Comparison of ENCODE assay signal across 7 mouse cellular contexts in genomic region chr6:47314507-47315334, GRCm38 (mm10).
A peak's percentile ranks its signal among the peaks of the same experiment; 100 is the strongest.
DNase-seq lines count a peak whose midpoint lies in the region; ATAC-seq lines count a peak whose summit lies in the region.

No protein-coding gene starts in this region.

- H3K4me1 ChIP-seq in limb, embryonic 12.5 days (replicated peaks), result peaks cover 14% of the 10 kb centered on the region
- H3K4me1 ChIP-seq in neural tube, embryonic 15.5 days, result peaks cover 16% of the 10 kb centered on the region

- H3K36me3 ChIP-seq in limb, embryonic 12.5 days, result no peaks in the 10 kb centered on the region
- no peaks in the 10 kb centered on the region for H3K36me3 ChIP-seq in neural tube, embryonic 15.5 days

- 0 out of 2 replicates have a peak overlapping the region, but pooled peaks have one; percentile 7 for H3K27ac ChIP-seq in limb, embryonic 12.5 days
- no peak overlapping the region for H3K27ac ChIP-seq in neural tube, embryonic 15.5 days (replicated peaks)

- peak overlapping the region; percentile 15 for H3K4me3 ChIP-seq in limb, embryonic 12.5 days (replicated peaks)
- peak overlapping the region; percentile 15 for H3K4me3 ChIP-seq in neural tube, embryonic 15.5 days (replicated peaks)

- ATAC-seq in granulocyte monocyte progenitor cell, adult 5-6 weeks (replicated peaks; ENCODE audit: poor library complexity, severe bottlenecking), result peak; percentile 56; the same call in 1 of the 2 replicates
- ATAC-seq in limb, embryonic 12.5 days (ENCODE audit: insufficient number of reproducible peaks, insufficient read depth, low FRiP score, low TSS enrichment, low read depth), result peak; percentile 71
- ATAC-seq in neural tube, embryonic 15.5 days (ENCODE audit: low FRiP score), result no peak

- peak; percentile 5 for DNase-seq in ovary, postnatal 36 days (ENCODE audit: low spot score)
- DNase-seq in ovary, postnatal 14 days (ENCODE audit: low spot score), result no peak
- DNase-seq in c-Kit-positive CD71-negative TER-119-negative erythroid progenitor cells, embryonic 14.5 days (ENCODE audit: low read depth), result peak; percentile 24
- no peak for DNase-seq in urinary bladder, postnatal 4 days (ENCODE audit: low spot score in 2 of 2)

- no peaks in the 10 kb centered on the region for H3K27me3 ChIP-seq in limb, embryonic 12.5 days
- H3K27me3 ChIP-seq in neural tube, embryonic 15.5 days (replicated peaks), result no peaks in the 10 kb centered on the region

- H3K9me3 ChIP-seq in limb, embryonic 12.5 days, result no peaks in the 10 kb centered on the region
- H3K9me3 ChIP-seq in neural tube, embryonic 15.5 days (replicated peaks), result no peaks in the 10 kb centered on the region

- H3K4me2 ChIP-seq in limb, embryonic 12.5 days, result peak overlapping the region; percentile 53
- peak overlapping the region; percentile 51 for H3K4me2 ChIP-seq in neural tube, embryonic 15.5 days

- 54% methylated on average over 15 of the region's 15 CpGs for WGBS in limb, embryonic 12.5 days
- WGBS in neural tube, embryonic 15.5 days, result 60% methylated on average over 15 of the region's 15 CpGs

- 0 out of 2 replicates have a peak overlapping the region, but pooled peaks have one; percentile 42 for H3K9ac ChIP-seq in limb, embryonic 12.5 days (replicated peaks)
- H3K9ac ChIP-seq in neural tube, embryonic 15.5 days (replicated peaks), result 0 out of 2 replicates have a peak overlapping the region, but pooled peaks have one; percentile 36

Comparison
In these comparisons a context has a peak if more than half of its experiments do, and no peak if none do; other contexts are left out.
1. DNase-seq: peak in ovary, postnatal 36 days (single experiment) and c-Kit-positive CD71-negative TER-119-negative erythroid progenitor cells, embryonic 14.5 days (single experiment); none in ovary, postnatal 14 days (single experiment) and urinary bladder, postnatal 4 days (0 of 2).